ENCODE assay signal across 8 mouse cellular contexts in genomic region chr3:86142263-86142933, GRCm38 (mm10). TPM values are rescaled to one million over a fixed set of nuclear protein-coding genes. Genes with fewer than 3 reads are reported as not detected.
DNase-seq lines count a peak whose midpoint lies in the region; ATAC-seq lines count a peak whose summit lies in the region.

Rps3a1 (minus strand) TSS chr3:86142702.

- peak within 1 kb of the TSS; percentile 88 for H3K27ac ChIP-seq in hindbrain, embryonic 15.5 days (replicated peaks)

- H3K4me2 ChIP-seq in hindbrain, embryonic 15.5 days: peak within 1 kb of the TSS; percentile 82

- ATAC-seq in hindbrain, embryonic 15.5 days (ENCODE audit: low FRiP score, low read depth): peak; percentile 97

- peak; percentile 99 for DNase-seq in T-cell, adult 2 months (ENCODE audit: low spot score)
- DNase-seq in cerebellum, postnatal 36 days: peak; percentile 99 to 100
- peak; percentile 99 to 100 for DNase-seq in frontal cortex, postnatal 36 days (ENCODE audit: low spot score in 2 of 2)
- DNase-seq in left cerebral cortex, adult 11 months (ENCODE audit: low spot score): peak; percentile 97
- peak; percentile 98 to 99 for DNase-seq in lung, postnatal 4 days
- DNase-seq in retina, postnatal 7 days (ENCODE audit: low read depth, low spot score): peak; percentile 97
- DNase-seq in urinary bladder, adult 2 months (ENCODE audit: low spot score): peak; percentile 99

- no peaks in the 10 kb centered on the region for H3K27me3 ChIP-seq in hindbrain, embryonic 15.5 days

- H3K36me3 ChIP-seq in hindbrain, embryonic 15.5 days: peaks cover 22% of the 10 kb centered on the region

- peak within 1 kb of the TSS; percentile 99 for H3K4me3 ChIP-seq in hindbrain, embryonic 15.5 days

- H3K9me3 ChIP-seq in hindbrain, embryonic 15.5 days: no peaks in the 10 kb centered on the region

- WGBS in hindbrain, embryonic 15.5 days: under 1% methylated on average over 76 of the region's 77 CpGs

- H3K4me1 ChIP-seq in hindbrain, embryonic 15.5 days (replicated peaks): peaks cover 16% of the 10 kb centered on the region

- peak within 1 kb of the TSS; percentile 95 for H3K9ac ChIP-seq in hindbrain, embryonic 15.5 days

RNA-seq across cellular contexts. Expression of gene Rps3a1, which starts in this region (rescaled TPM):
- 515 and 586 TPM in 2 replicates for polyA plus RNA-seq in hindbrain, embryonic 15.5 days (2015; fragmentation: Nextera tagmentation; extraction: Ambion mirVana)
- 2,026 and 2,254 TPM in 2 replicates for polyA plus RNA-seq in urinary bladder, adult 2 months (2012; rRNA removed)

Comparison
In these comparisons a context has a peak if more than half of its experiments do, and no peak if none do; other contexts are left out.
1. Peak in every context shown above with its lines: DNase-seq, ATAC-seq, H3K4me3 ChIP-seq and H3K27ac ChIP-seq.